Mouse (Mus musculus): ENCODE results near the gene Lsm5. TPM values are rescaled to one million over a fixed set of nuclear protein-coding genes. Genes with fewer than 3 reads are reported as not detected.
A peak's percentile ranks its signal among the peaks of the same experiment; 100 is the strongest.

Gene Lsm5
- polyA plus RNA-seq, 1 experiment from 2014 or later, result 103 TPM

- Histone ChIP-seq H3K27me3 (ENCODE audit: control insufficient read depth, insufficient read depth, low read length) (no peaks in the 10 kb centered on the region), H3K4me2 (peak overlapping the region; percentile 84), H3K4me1 (ENCODE audit: control insufficient read depth, insufficient read depth, low read length) (peaks cover 4% of the 10 kb centered on the region; the same call in 1 of the 2 replicates), H3K9me3 (replicated peaks; ENCODE audit: control insufficient read depth, low read length) (no peaks in the 10 kb centered on the region), H3K4me3 (ENCODE audit: low read depth, low read length) (peak overlapping the region; percentile 88), H3K27ac (ENCODE audit: low read depth, low read length) (no peak overlapping the region), H3K9ac (ENCODE audit: low read depth, low read length) (no peak overlapping the region; the same call in 1 of the 2 replicates), H3K36me3 (ENCODE audit: control insufficient read depth, insufficient read depth, low read length) (no peaks in the 10 kb centered on the region)
- WGBS (ENCODE audit: insufficient replicate concordance), result 43% methylated on average over 7 of the region's 7 CpGs
- ATAC-seq (replicated peaks; ENCODE audit: insufficient number of reproducible peaks, low FRiP score, low TSS enrichment), result no peak
These were observed 9.7 kb upstream of the Lsm5 start for GRCm38 (mm10) chr6:56714186-56714573.

GRCm38 (mm10) chr6:56692445-56692844, 12.1 kb downstream of the Lsm5 start:
- Histone ChIP-seq H3K27me3 (ENCODE audit: control insufficient read depth, insufficient read depth, low read length) (no peaks in the 10 kb centered on the region), H3K36me3 (ENCODE audit: control insufficient read depth, insufficient read depth, low read length) (no peaks in the 10 kb centered on the region), H3K4me2 (no peak overlapping the region), H3K4me1 (ENCODE audit: control insufficient read depth, insufficient read depth, low read length) (no peaks in the 10 kb centered on the region), H3K27ac (ENCODE audit: low read depth, low read length) (no peak overlapping the region), H3K9me3 (replicated peaks; ENCODE audit: control insufficient read depth, low read length) (no peaks in the 10 kb centered on the region), H3K9ac (ENCODE audit: low read depth, low read length) (no peak overlapping the region), H3K4me3 (ENCODE audit: low read depth, low read length) (no peak overlapping the region)
- no peak for ATAC-seq (replicated peaks; ENCODE audit: insufficient number of reproducible peaks, low FRiP score, low TSS enrichment)
- 79% methylated on average over 4 of the region's 4 CpGs for WGBS (ENCODE audit: insufficient replicate concordance)

- 6% methylated on average over 2 of the region's 2 CpGs for WGBS (ENCODE audit: insufficient replicate concordance)
- no peak overlapping the region for H3K4me2 ChIP-seq
- ATAC-seq (replicated peaks; ENCODE audit: insufficient number of reproducible peaks, low FRiP score, low TSS enrichment), result no peak; the same call in 1 of the 2 replicates
- no peaks in the 10 kb centered on the region for H3K27me3 ChIP-seq (ENCODE audit: control insufficient read depth, insufficient read depth, low read length)
- no peaks in the 10 kb centered on the region for H3K9me3 ChIP-seq (replicated peaks; ENCODE audit: control insufficient read depth, low read length)
- no peaks in the 10 kb centered on the region for H3K4me1 ChIP-seq (ENCODE audit: control insufficient read depth, insufficient read depth, low read length)
- H3K9ac ChIP-seq (ENCODE audit: low read depth, low read length), result no peak overlapping the region
- H3K4me3 ChIP-seq (ENCODE audit: low read depth, low read length), result no peak overlapping the region
- H3K36me3 ChIP-seq (ENCODE audit: control insufficient read depth, insufficient read depth, low read length), result no peaks in the 10 kb centered on the region
- H3K27ac ChIP-seq (ENCODE audit: low read depth, low read length), result no peak overlapping the region
These were observed 13.3 kb downstream of the Lsm5 start for GRCm38 (mm10) chr6:56691205-56691604.

GRCm38 (mm10) chr6:56688238-56688637, 16.3 kb downstream of the Lsm5 start:
- Histone ChIP-seq H3K27me3 (ENCODE audit: control insufficient read depth, insufficient read depth, low read length) (no peaks in the 10 kb centered on the region), H3K4me3 (ENCODE audit: low read depth, low read length) (no peak overlapping the region), H3K4me1 (ENCODE audit: control insufficient read depth, insufficient read depth, low read length) (no peaks in the 10 kb centered on the region), H3K9ac (ENCODE audit: low read depth, low read length) (no peak overlapping the region), H3K4me2 (no peak overlapping the region), H3K27ac (ENCODE audit: low read depth, low read length) (no peak overlapping the region), H3K36me3 (ENCODE audit: control insufficient read depth, insufficient read depth, low read length) (no peaks in the 10 kb centered on the region), H3K9me3 (replicated peaks; ENCODE audit: control insufficient read depth, low read length) (no peaks in the 10 kb centered on the region)
- WGBS (ENCODE audit: insufficient replicate concordance), result 85% methylated on average over 3 of the region's 3 CpGs
- no peak for ATAC-seq (replicated peaks; ENCODE audit: insufficient number of reproducible peaks, low FRiP score, low TSS enrichment)

GRCm38 (mm10) chr6:56664410-56664809, 40.1 kb downstream of the Lsm5 start:
- Histone ChIP-seq H3K4me1 (ENCODE audit: control insufficient read depth, insufficient read depth, low read length) (no peaks in the 10 kb centered on the region), H3K4me2 (no peak overlapping the region), H3K9me3 (replicated peaks; ENCODE audit: control insufficient read depth, low read length) (no peaks in the 10 kb centered on the region), H3K36me3 (ENCODE audit: control insufficient read depth, insufficient read depth, low read length) (no peaks in the 10 kb centered on the region), H3K27me3 (ENCODE audit: control insufficient read depth, insufficient read depth, low read length) (no peaks in the 10 kb centered on the region), H3K9ac (ENCODE audit: low read depth, low read length) (no peak overlapping the region), H3K27ac (ENCODE audit: low read depth, low read length) (no peak overlapping the region), H3K4me3 (ENCODE audit: low read depth, low read length) (no peak overlapping the region)
- no peak for ATAC-seq (replicated peaks; ENCODE audit: insufficient number of reproducible peaks, low FRiP score, low TSS enrichment)
- WGBS (ENCODE audit: insufficient replicate concordance), result 75% methylated on average over 3 of the region's 3 CpGs

- no peak overlapping the region for H3K4me2 ChIP-seq
These were observed 49.1 kb downstream of the Lsm5 start for GRCm38 (mm10) chr6:56655393-56655792.

GRCm38 (mm10) chr6:56652121-56652592, 52.4 kb downstream of the Lsm5 start:
- WGBS (ENCODE audit: insufficient replicate concordance), result under 1% methylated on average over 36 of the region's 36 CpGs
- Histone ChIP-seq H3K36me3 (ENCODE audit: control insufficient read depth, insufficient read depth, low read length) (no peaks in the 10 kb centered on the region), H3K9me3 (replicated peaks; ENCODE audit: control insufficient read depth, low read length) (no peaks in the 10 kb centered on the region), H3K27me3 (ENCODE audit: control insufficient read depth, insufficient read depth, low read length) (peaks cover 12% of the 10 kb centered on the region), H3K4me2 (peak overlapping the region; percentile 95), H3K4me3 (ENCODE audit: low read depth, low read length) (peak overlapping the region; percentile 54), H3K9ac (ENCODE audit: low read depth, low read length) (peak overlapping the region; percentile 46; the same call in 1 of the 2 replicates), H3K4me1 (ENCODE audit: control insufficient read depth, insufficient read depth, low read length) (no peaks in the 10 kb centered on the region), H3K27ac (ENCODE audit: low read depth, low read length) (no peak overlapping the region)
- ATAC-seq (replicated peaks; ENCODE audit: insufficient number of reproducible peaks, low FRiP score, low TSS enrichment), result no peak

More at GRCm38 (mm10) chr6:56655393-56655792, 49.1 kb downstream of the Lsm5 start:
- Histone ChIP-seq H3K9ac (ENCODE audit: low read depth, low read length) (no peak overlapping the region), H3K27me3 (ENCODE audit: control insufficient read depth, insufficient read depth, low read length) (peaks cover 12% of the 10 kb centered on the region), H3K4me3 (ENCODE audit: low read depth, low read length) (no peak overlapping the region), H3K36me3 (ENCODE audit: control insufficient read depth, insufficient read depth, low read length) (no peaks in the 10 kb centered on the region), H3K9me3 (replicated peaks; ENCODE audit: control insufficient read depth, low read length) (no peaks in the 10 kb centered on the region), H3K27ac (ENCODE audit: low read depth, low read length) (no peak overlapping the region), H3K4me1 (ENCODE audit: control insufficient read depth, insufficient read depth, low read length) (no peaks in the 10 kb centered on the region)
- ATAC-seq (replicated peaks; ENCODE audit: insufficient number of reproducible peaks, low FRiP score, low TSS enrichment), result no peak
- 67% methylated on average over 8 of the region's 8 CpGs for WGBS (ENCODE audit: insufficient replicate concordance)

Other genes with a start within 250 kb of the Lsm5 start
- 2.4 and 2.6 TPM in 2 replicates for gene Pde1c, start 135.6 kb downstream of the Lsm5 start, polyA plus RNA-seq (2014; fragmentation: Nextera tagmentation; extraction: Ambion mirVana)
- 10.0 and 11.1 TPM in 2 replicates for gene Avl9, start 10.2 kb upstream of the Lsm5 start, polyA plus RNA-seq (2014; fragmentation: Nextera tagmentation; extraction: Ambion mirVana)
- 31.7 and 34.0 TPM in 2 replicates for gene Kbtbd2, start 93.1 kb upstream of the Lsm5 start, polyA plus RNA-seq (2014; fragmentation: Nextera tagmentation; extraction: Ambion mirVana)
- gene Fkbp9, start 127.3 kb upstream of the Lsm5 start, polyA plus RNA-seq (2014; fragmentation: Nextera tagmentation; extraction: Ambion mirVana), result 114 and 142 TPM in 2 replicates
- 79.1 and 82.5 TPM in 2 replicates for gene Nt5c3, start 219.2 kb upstream of the Lsm5 start, polyA plus RNA-seq (2014; fragmentation: Nextera tagmentation; extraction: Ambion mirVana)
- gene Vmn1r4, start 219.3 kb upstream of the Lsm5 start, polyA plus RNA-seq (2014; fragmentation: Nextera tagmentation; extraction: Ambion mirVana), result 0.20 and 0.21 TPM in 2 replicates

Data from heart, embryonic 11.5 days (tissue).